In genomic region chr1:189006267-189006666, GRCm38 (mm10) we compare ENCODE assay signal across 8 mouse cellular contexts. TPM values are rescaled to one million over a fixed set of nuclear protein-coding genes. Genes with fewer than 3 reads are reported as not detected.
DNase-seq lines count a peak whose midpoint lies in the region; ATAC-seq lines count a peak whose summit lies in the region.
"Had no signal": no experiment of that assay in that cellular context is flagged by ENCODE, and none has a peak within 500 bp of the region (broad histone marks: within the 10 kb centered on the region; RNA-seq: fewer than 3 reads in every experiment).

No protein-coding gene starts in this region.

- 0 out of 2 replicates have a peak, but pooled peaks have one; percentile 3 for ATAC-seq in liver, embryonic 16.5 days (ENCODE audit: low read depth)

- no peaks in the 10 kb centered on the region for H3K36me3 ChIP-seq in liver, embryonic 16.5 days (ENCODE audit: control insufficient read depth, insufficient read depth)

- H3K4me3 ChIP-seq in liver, embryonic 16.5 days (ENCODE audit: low read depth, low read length): peak overlapping the region; percentile 78

- WGBS in liver, embryonic 16.5 days (ENCODE audit: insufficient replicate concordance): 54% methylated on average over 5 of the region's 5 CpGs

- peak; percentile 40 for DNase-seq in A20 (ENCODE audit: low read depth, low spot score)
- DNase-seq in CD4-positive helper T cell, adult 2 months (ENCODE audit: low read depth, low spot score): peak; percentile 21
- peak; percentile 54 for DNase-seq in gonadal fat pad, adult 2 months (ENCODE audit: low read depth)
- no peak for DNase-seq in left cerebral cortex, postnatal 36 days (ENCODE audit: low spot score in 2 of 2)
- DNase-seq in kidney, adult 11 months: no peak
- no peak for DNase-seq in kidney, postnatal 14 days
- DNase-seq: thymus, postnatal 36 days had no signal

- H3K27me3 ChIP-seq in liver, embryonic 16.5 days (ENCODE audit: control insufficient read depth, insufficient read depth, low read depth, low read length): no peaks in the 10 kb centered on the region

- no peak overlapping the region for H3K9ac ChIP-seq in liver, embryonic 16.5 days (ENCODE audit: low read depth, low read length)

- H3K4me2 ChIP-seq in liver, embryonic 16.5 days (ENCODE audit: low read depth, low read length): peak overlapping the region; percentile 86

- intact Hi-C loops in left cerebral cortex, postnatal 36 days (cut with DNase I): no loop called here

- H3K27ac ChIP-seq in liver, embryonic 16.5 days (ENCODE audit: low read length): no peak overlapping the region

- H3K9me3 ChIP-seq in liver, embryonic 16.5 days (replicated peaks; ENCODE audit: control insufficient read depth, low read length): no peaks in the 10 kb centered on the region

- H3K4me1 ChIP-seq in liver, embryonic 16.5 days (ENCODE audit: control insufficient read depth, low read depth, low read length): peaks cover 17% of the 10 kb centered on the region

RNA-seq across cellular contexts. Expression of gene Kctd3, which starts 1.4 kb away (rescaled TPM):
- polyA plus RNA-seq in gonadal fat pad, adult 2 months (2012; rRNA removed): 45.8 and 61.4 TPM in 2 replicates
- polyA plus RNA-seq in liver, embryonic 16.5 days (2015; fragmentation: Nextera tagmentation; extraction: Ambion mirVana): 8.7 and 9.3 TPM in 2 replicates
- 10 to 100 TPM; 95.0 to 97.8 TPM for total RNA-seq in left cerebral cortex, postnatal 36 days (2021)

Comparison
In these comparisons a context has a peak if more than half of its experiments do, and no peak if none do; other contexts are left out.
1. DNase-seq: peak in A20 (single experiment), CD4-positive helper T cell, adult 2 months (single experiment) and gonadal fat pad, adult 2 months (single experiment); none in left cerebral cortex, postnatal 36 days (0 of 2), kidney, adult 11 months (single experiment) and kidney, postnatal 14 days (single experiment).